Mouse (Mus musculus) gastrocnemius, adult 2 months (tissue): ENCODE measurements around the gene C2cd4a. TPM values are rescaled to one million over a fixed set of nuclear protein-coding genes. Genes with fewer than 3 reads are reported as not detected.
A peak's percentile ranks its signal among the peaks of the same experiment; 100 is the strongest.

Source experiments
- DNase-seq: peaks from one replicate; pipeline ENCODE4 v3.0.0; 2022
- H3K27ac ChIP-seq: fragments of 200-600 bp; 2 replicates; pipeline ENCODE4 v1.8.1; 2022; ENCODE audit warnings: mild to moderate bottlenecking
- H3K4me3 ChIP-seq: fragments of 200-600 bp; 2 replicates; pipeline ENCODE4 v1.8.1; 2022; ENCODE audit warnings: mild to moderate bottlenecking, moderate library complexity
- CTCF ChIP-seq: fragments of 200-600 bp; IDR thresholded peaks from 2 replicates; pipeline ENCODE4 v1.8.1; 2022; ENCODE audit warnings: antibody characterized with exemption, mild to moderate bottlenecking, moderate library complexity
- intact Hi-C: fragments of 180-260 bp; cut with DNase I; formaldehyde crosslinking; loops from one replicate; pipeline ENCODE4 v1.15.1; 2025
- total RNA-seq, 2 experiments: library from RNA; stranded (reverse); gene quantifications; 2 replicates each; pipeline ENCODE4 v1.2.3; 2021

The C2cd4a gene
- total RNA-seq, 2 experiments from 2014 or later: not detected

DNA sequence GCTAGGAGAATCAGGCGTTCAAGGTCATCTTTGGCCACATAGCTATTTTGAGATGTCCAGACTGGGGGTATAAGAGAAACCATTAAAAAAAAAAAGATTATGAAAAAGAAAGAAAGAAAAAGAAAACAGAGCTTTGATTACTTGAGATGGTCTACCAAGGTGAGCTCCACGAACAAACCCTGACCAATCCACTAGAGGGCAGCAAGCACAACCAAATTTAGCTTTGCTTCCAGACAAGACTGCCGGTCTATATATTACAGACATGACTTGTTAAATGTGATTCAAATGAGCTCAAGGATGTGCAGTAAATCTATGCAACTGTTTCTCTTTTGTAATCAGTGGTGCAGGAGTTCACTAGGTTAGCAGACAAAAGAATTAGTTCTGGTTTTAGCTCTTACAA lies 3.9 kb downstream of the C2cd4a start:
- no peak overlapping the region for H3K27ac ChIP-seq
- peak; percentile 67 for DNase-seq
- intact Hi-C loops: loop anchor here (1.0 kb wide), 1 partner anchor 49 kb away; no protein-coding TSS in a partner anchor
- TF ChIP-seq CTCF: peak; percentile 82
- H3K4me3 ChIP-seq: no peak overlapping the region

DNA sequence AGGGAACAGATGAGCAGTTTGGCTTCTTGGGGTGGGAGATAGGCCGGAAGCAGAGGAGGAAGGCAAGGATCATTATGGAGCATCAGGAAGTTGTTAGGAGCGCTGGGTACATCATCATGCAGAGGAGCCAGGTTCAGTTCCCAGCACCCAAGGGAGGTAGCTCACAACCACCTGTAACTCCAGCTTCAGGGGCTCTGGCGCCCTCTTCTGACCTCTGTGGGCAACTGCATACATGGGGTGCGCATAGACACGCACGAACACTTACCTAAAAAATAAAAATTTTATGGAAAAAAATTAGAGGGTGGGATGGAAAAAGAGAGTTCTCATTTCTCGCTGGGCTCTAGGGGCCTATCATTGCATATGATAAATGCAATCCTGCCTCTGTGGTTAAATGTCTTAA lies 6.6 kb downstream of the C2cd4a start:
- no peak for DNase-seq
- H3K27ac ChIP-seq: no peak overlapping the region
- intact Hi-C loops: no loop called here
- H3K4me3 ChIP-seq: no peak overlapping the region
- TF ChIP-seq CTCF: peak; percentile 24; the same call in 1 of the 2 replicates

GRCm38 (mm10) chr9:67823131-67823530 lies 9.0 kb downstream of the C2cd4a start:
- Histone ChIP-seq H3K27ac (peak overlapping the region; percentile 83), H3K4me3 (no peak overlapping the region)
- peak; percentile 71 for DNase-seq
- intact Hi-C loops: no loop called here
- no peak for TF ChIP-seq CTCF

DNA sequence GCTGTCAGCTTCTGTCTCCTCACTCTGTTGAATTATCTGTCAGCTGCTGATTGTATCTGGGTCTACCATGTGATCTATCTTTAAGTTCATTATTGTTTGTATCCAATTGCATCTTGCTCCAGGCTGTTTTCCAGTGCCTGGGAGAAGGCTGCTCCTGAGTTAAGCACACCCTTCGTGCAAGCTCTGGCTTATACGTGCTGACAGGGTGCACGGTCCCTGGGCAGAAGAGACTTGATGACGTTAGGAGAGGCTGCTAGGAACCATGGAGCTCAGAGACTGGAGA lies 13.5 kb downstream of the C2cd4a start:
- Histone ChIP-seq H3K4me3 (no peak overlapping the region), H3K27ac (peak overlapping the region; percentile 87)
- no peak for DNase-seq
- intact Hi-C loops: no loop called here
- TF ChIP-seq CTCF: no peak

DNA sequence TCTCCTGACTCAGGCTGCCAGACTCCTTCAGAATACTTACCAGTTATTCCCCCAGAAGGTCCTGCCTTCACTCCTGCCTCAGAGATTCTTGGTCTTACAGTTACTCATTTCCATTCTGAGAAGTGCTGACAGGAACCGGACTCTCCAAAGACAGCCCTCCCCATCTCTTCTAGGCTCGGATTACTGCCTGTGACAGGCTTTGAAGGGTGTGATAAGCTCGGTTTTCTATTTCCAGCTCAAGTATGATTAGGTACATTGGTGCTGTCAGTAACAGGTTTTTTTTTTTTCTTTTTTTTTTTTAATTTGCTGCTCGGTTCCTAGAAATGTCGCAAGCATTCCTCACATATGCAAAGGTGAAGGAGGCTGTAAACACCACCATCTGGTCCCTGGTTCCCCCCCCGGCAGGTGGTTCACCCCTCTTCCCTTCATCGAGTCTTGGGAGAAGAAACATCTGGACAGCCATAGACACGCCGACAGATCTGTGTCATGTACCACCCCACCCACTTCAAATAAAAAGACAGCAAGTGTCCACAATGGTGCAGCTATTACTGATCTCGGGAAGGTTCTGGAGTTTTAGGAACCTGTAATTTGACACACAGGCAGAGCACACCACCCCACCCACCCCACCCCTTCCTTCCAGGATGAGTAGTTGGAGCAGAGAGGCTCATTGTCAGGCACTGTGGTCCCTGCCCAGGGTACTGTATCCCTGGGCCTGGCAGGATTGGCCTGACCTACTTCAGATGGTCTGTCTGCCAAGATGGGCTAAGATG lies 14.0 kb downstream of the C2cd4a start:
- Histone ChIP-seq H3K4me3 (peak overlapping the region; percentile 39), H3K27ac (peak overlapping the region; percentile 87)
- intact Hi-C loops: no loop called here
- no peak for TF ChIP-seq CTCF
- DNase-seq: peak; percentile 62

GRCm38 (mm10) chr9:67816172-67816928 lies 15.8 kb downstream of the C2cd4a start:
- intact Hi-C loops: no loop called here
- Histone ChIP-seq H3K4me3 (no peak overlapping the region), H3K27ac (peak overlapping the region; percentile 28)
- no peak for DNase-seq
- no peak for TF ChIP-seq CTCF

GRCm38 (mm10) chr9:67813665-67814337 lies 18.3 kb downstream of the C2cd4a start:
- peak; percentile 91 for DNase-seq
- TF ChIP-seq CTCF: no peak
- Histone ChIP-seq H3K4me3 (peak overlapping the region; percentile 21), H3K27ac (peak overlapping the region; percentile 90)
- intact Hi-C loops: no loop called here

GRCm38 (mm10) chr9:67813171-67813570 lies 19.0 kb downstream of the C2cd4a start:
- TF ChIP-seq CTCF: no peak
- intact Hi-C loops: no loop called here
- Histone ChIP-seq H3K27ac (peak overlapping the region; percentile 68), H3K4me3 (no peak overlapping the region)
- peak; percentile 54 for DNase-seq

DNA sequence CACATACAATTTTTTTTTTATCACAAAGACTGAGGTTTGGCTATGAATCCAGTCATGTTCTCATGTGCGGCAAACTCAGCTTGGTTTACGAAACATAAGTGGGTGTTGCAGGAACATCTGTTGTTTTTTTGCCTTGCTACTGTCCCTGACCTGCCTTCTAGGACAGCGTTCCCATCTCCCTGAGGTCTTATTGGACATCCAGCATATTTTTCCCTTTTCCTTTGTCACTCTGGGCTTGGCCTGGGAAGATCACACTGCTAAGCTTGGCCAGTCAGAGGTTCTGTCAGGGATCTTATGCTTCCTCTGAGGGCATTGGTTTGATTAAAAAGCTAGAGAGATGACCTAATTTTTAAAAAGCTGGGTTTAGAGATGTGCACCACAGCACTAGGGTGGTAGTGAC lies 21.0 kb downstream of the C2cd4a start:
- intact Hi-C loops: no loop called here
- TF ChIP-seq CTCF: no peak
- no peak for DNase-seq
- H3K27ac ChIP-seq: no peak overlapping the region; the same call in 1 of the 2 replicates
- H3K4me3 ChIP-seq: no peak overlapping the region

- peak; percentile 28; the same call in 1 of the 2 replicates for TF ChIP-seq CTCF
- H3K27ac ChIP-seq: peak overlapping the region; percentile 63
- intact Hi-C loops: no loop called here
- no peak overlapping the region for H3K4me3 ChIP-seq
- peak; percentile 26 for DNase-seq
Observed at GRCm38 (mm10) chr9:67810527-67810926, 21.6 kb downstream of the C2cd4a start.

DNA sequence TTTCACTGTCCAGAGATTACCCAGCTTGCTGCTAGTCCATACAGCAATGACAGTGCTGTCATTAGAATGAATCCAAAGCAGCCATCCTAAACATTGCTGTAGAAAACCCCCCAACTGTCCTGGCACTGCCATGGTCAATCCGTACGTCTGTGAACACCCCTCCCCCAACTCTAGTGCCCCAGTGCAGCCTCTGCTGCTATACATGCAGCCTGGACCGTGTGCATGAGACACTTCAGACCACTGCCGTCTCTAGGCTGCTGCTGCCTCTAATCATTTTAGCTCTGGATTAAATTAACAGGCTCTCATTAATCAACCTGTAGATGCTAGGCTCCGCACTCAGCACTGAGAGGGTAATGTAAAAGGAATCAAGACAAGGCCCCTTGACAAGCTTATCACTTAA lies 25.1 kb downstream of the C2cd4a start:
- Histone ChIP-seq H3K27ac (no peak overlapping the region), H3K4me3 (no peak overlapping the region)
- intact Hi-C loops: no loop called here
- DNase-seq: no peak
- no peak for TF ChIP-seq CTCF

DNA sequence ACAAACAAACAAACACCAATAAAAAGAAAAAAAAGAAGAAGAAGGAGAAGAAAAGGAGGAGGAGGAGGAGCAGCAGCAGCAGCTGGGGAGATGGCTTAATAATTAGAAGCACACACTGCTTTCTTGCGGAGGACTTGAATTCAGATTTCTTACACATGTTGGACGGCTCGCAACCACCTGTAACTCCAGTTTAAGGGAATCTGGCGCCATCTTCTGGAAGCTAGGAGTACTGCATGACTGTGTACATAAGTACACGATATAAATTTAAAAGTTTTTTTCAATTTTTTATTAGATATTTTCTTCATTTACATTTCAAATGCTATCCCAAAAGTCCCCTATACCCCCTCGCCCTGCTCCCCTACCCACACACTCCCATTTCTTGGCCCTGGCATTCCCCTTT lies 29.9 kb downstream of the C2cd4a start:
- peak; percentile 91; the same call in 1 of the 2 replicates for TF ChIP-seq CTCF
- DNase-seq: peak; percentile 58
- H3K27ac ChIP-seq: no peak overlapping the region
- intact Hi-C loops: loop anchor here (2.0 to 5.0 kb wide), 2 partner anchors 43 to 90 kb away; partner anchors contain the start of gene C2cd4b
- no peak overlapping the region for H3K4me3 ChIP-seq
